9 mouse cellular contexts compared by ENCODE assay signal in the genomic region with DNA sequence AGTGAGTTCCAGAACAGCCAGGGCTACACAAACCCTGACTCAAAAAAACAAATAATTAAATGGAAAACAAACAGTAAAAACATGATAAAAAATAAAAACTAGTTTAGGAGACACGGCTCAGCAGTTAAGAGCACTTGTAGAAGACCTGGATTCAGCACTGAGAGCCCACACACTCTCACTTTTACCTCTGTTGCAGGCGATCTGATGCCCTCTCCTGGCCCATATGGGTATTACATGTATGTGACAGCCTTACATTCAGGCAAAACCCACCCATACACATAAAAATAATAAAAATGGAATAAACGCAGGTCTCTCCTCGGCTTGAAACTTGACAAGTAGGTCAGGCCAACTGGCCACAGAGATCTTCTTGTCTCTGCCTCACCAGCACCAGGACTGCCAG. TPM values are rescaled to one million over a fixed set of nuclear protein-coding genes. Genes with fewer than 3 reads are reported as not detected.
DNase-seq lines count a peak whose midpoint lies in the region; ATAC-seq and TF ChIP-seq lines count a peak whose summit lies in the region.
"Had no signal": no experiment of that assay in that cellular context is flagged by ENCODE, and none has a peak within 500 bp of the region (broad histone marks: within the 10 kb centered on the region; RNA-seq: fewer than 3 reads in every experiment).

No protein-coding gene starts in this region.

- DNase-seq in urinary bladder, postnatal 36 days (ENCODE audit: low spot score in 2 of 2): peak; percentile 62 to 75
- no peak for DNase-seq in urinary bladder, adult 18-20 months (ENCODE audit: low spot score in 2 of 2)
- peak; percentile 90 to 93 for DNase-seq in cerebellum, postnatal 10 days
- peak; percentile 67 to 95 for DNase-seq in frontal cortex, adult 2 months (ENCODE audit: extremely low spot score in 1 of 2, low spot score in 1 of 2)
- peak; percentile 76 to 77 for DNase-seq in left cerebral cortex, adult 2 months (ENCODE audit: extremely low spot score in 1 of 2, low spot score in 2 of 2)
- peak; percentile 68 to 72 for DNase-seq in spleen, adult 2 months (ENCODE audit: low read depth in 1 of 2, low spot score in 2 of 2)

- no peaks in the 10 kb centered on the region for H3K36me3 ChIP-seq in midbrain, embryonic 12.5 days
- H3K36me3 ChIP-seq in spleen, adult 2 months (ENCODE audit: control insufficient read depth, insufficient read depth, low read length): no peaks in the 10 kb centered on the region
- H3K36me3 ChIP-seq: embryonic facial prominence, embryonic 12.5 days had no signal

- peak; percentile 94 for TF ChIP-seq CTCF in left cerebral cortex, adult 2 months (IDR thresholded peaks at IDR 0.05)
- peak; percentile 72; the same call in 1 of the 2 replicates for TF ChIP-seq CTCF in spleen, adult 2 months (IDR thresholded peaks at IDR 0.05; ENCODE audit: extremely low read depth, insufficient read depth, insufficient read length, insufficient replicate concordance)

- H3K4me3 ChIP-seq in left cerebral cortex, adult 2 months: no peak overlapping the region
- no peak overlapping the region for H3K4me3 ChIP-seq in midbrain, embryonic 12.5 days
- no peak overlapping the region for H3K4me3 ChIP-seq in spleen, adult 2 months (ENCODE audit: extremely low read depth, insufficient read depth, insufficient read length)
- H3K4me3 ChIP-seq: embryonic facial prominence, embryonic 12.5 days had no signal

- H3K4me1 ChIP-seq in midbrain, embryonic 12.5 days: no peaks in the 10 kb centered on the region
- H3K4me1 ChIP-seq in spleen, adult 2 months (ENCODE audit: control insufficient read depth, insufficient read depth, insufficient read length): 0 out of 2 replicates have a peak, but pooled peaks cover 1% of the 10 kb centered on the region
- H3K4me1 ChIP-seq: embryonic facial prominence, embryonic 12.5 days had no signal

- peak; percentile 64 for ATAC-seq in inflammation-experienced regulatory T-cells, adult 6 months
- peak; percentile 62; the same call in 1 of the 2 replicates for ATAC-seq in midbrain, embryonic 12.5 days (ENCODE audit: low FRiP score, low read depth)

- peaks cover 19% of the 10 kb centered on the region for H3K27me3 ChIP-seq in midbrain, embryonic 12.5 days
- H3K27me3 ChIP-seq in spleen, adult 2 months (ENCODE audit: control insufficient read depth, insufficient read depth, low read length): 0 out of 2 replicates have a peak, but pooled peaks cover 1% of the 10 kb centered on the region

- no peak for TF ChIP-seq POLR2A in spleen, adult 2 months (IDR thresholded peaks at IDR 0.05; ENCODE audit: low read depth, low read length)

- no peak overlapping the region for H3K27ac ChIP-seq in left cerebral cortex, adult 2 months
- no peak overlapping the region for H3K27ac ChIP-seq in midbrain, embryonic 12.5 days (replicated peaks)
- no peak overlapping the region for H3K27ac ChIP-seq in spleen, adult 2 months (ENCODE audit: insufficient read depth, low read length)
- H3K27ac ChIP-seq: embryonic facial prominence, embryonic 12.5 days had no signal

- intact Hi-C loops in left cerebral cortex, adult 2 months (cut with DNase I): loop anchor here (2.0 to 5.0 kb wide), 2 partner anchors 40 to 202 kb away; a partner anchor contains a TSS

- WGBS in midbrain, embryonic 12.5 days: 13% methylated on average over 4 of the region's 4 CpGs
- WGBS in spleen, adult 2 months: 2% methylated on average over 4 of the region's 4 CpGs

- H3K9ac ChIP-seq in midbrain, embryonic 12.5 days (replicated peaks): no peak overlapping the region
- H3K9ac ChIP-seq: embryonic facial prominence, embryonic 12.5 days had no signal

- no peak overlapping the region for H3K4me2 ChIP-seq in midbrain, embryonic 12.5 days (replicated peaks)
- H3K4me2 ChIP-seq: embryonic facial prominence, embryonic 12.5 days had no signal

- no peaks in the 10 kb centered on the region for H3K9me3 ChIP-seq in midbrain, embryonic 12.5 days
- H3K9me3 ChIP-seq: embryonic facial prominence, embryonic 12.5 days had no signal

RNA-seq across cellular contexts. Expression of a gene that starts 10.3 kb away (rescaled TPM):
- 0.40 and 0.66 TPM in 2 replicates for polyA plus RNA-seq in frontal cortex, adult 2 months (2012; rRNA removed)
- polyA plus RNA-seq in inflammation-experienced regulatory T-cells, adult 6 months (2017; shearing (Covaris generic)): not detected
- total RNA-seq in left cerebral cortex, adult 2 months (2021): not detected
- polyA plus RNA-seq in midbrain, embryonic 12.5 days (2016; fragmentation: Nextera tagmentation; extraction: Ambion mirVana): not detected in 2 replicates
- polyA plus RNA-seq in spleen, adult 2 months (2012; rRNA removed): not detected in 2 replicates

RNA-seq across cellular contexts. Expression of a gene that starts 12.2 kb away (rescaled TPM):
- 327 and 365 TPM in 2 replicates for polyA plus RNA-seq in frontal cortex, adult 2 months (2012; rRNA removed)
- polyA plus RNA-seq in inflammation-experienced regulatory T-cells, adult 6 months (2017; shearing (Covaris generic)): 100 to 1,000 TPM; 155 to 240 (median 214) TPM
- total RNA-seq in left cerebral cortex, adult 2 months (2021): 100 to 1,000 TPM; 272 to 274 TPM
- 699 and 705 TPM in 2 replicates for polyA plus RNA-seq in midbrain, embryonic 12.5 days (2016; fragmentation: Nextera tagmentation; extraction: Ambion mirVana)
- 33.6 and 43.8 TPM in 2 replicates for polyA plus RNA-seq in spleen, adult 2 months (2012; rRNA removed)

RNA-seq across cellular contexts. Expression of a gene that starts 39.1 kb away (rescaled TPM):
- polyA plus RNA-seq in frontal cortex, adult 2 months (2012; rRNA removed): 287 and 369 TPM in 2 replicates
- 100 to 1,000 TPM; 189 to 258 (median 196) TPM for polyA plus RNA-seq in inflammation-experienced regulatory T-cells, adult 6 months (2017; shearing (Covaris generic))
- 100 to 1,000 TPM; 387 to 418 TPM for total RNA-seq in left cerebral cortex, adult 2 months (2021)
- 282 and 289 TPM in 2 replicates for polyA plus RNA-seq in midbrain, embryonic 12.5 days (2016; fragmentation: Nextera tagmentation; extraction: Ambion mirVana)
- 23.2 and 23.5 TPM in 2 replicates for polyA plus RNA-seq in spleen, adult 2 months (2012; rRNA removed)

Comparison
In these comparisons a context has a peak if more than half of its experiments do, and no peak if none do; other contexts are left out.
1. DNase-seq: peak in urinary bladder, postnatal 36 days (2 of 2), cerebellum, postnatal 10 days (2 of 2), frontal cortex, adult 2 months (2 of 2), left cerebral cortex, adult 2 months (2 of 2) and spleen, adult 2 months (2 of 2); none in urinary bladder, adult 18-20 months (0 of 2).